Mouse (Mus musculus) liver, adult 2 months (tissue): ENCODE results near the gene Pcdh17.

Experiments
- CTCF ChIP-seq: fragments of 200-500 bp; IDR thresholded peaks from 2 replicates; pipeline ENCODE4 v1.5.1; 2011; ENCODE audit warnings: low read depth, low read length, control low read depth
- POLR2A ChIP-seq: fragments of 200-500 bp; IDR thresholded peaks from 2 replicates; pipeline ENCODE4 v1.6.1; 2011; ENCODE audit warnings: low read length, control low read depth; ENCODE audit not compliant: insufficient read depth; ENCODE audit errors: extremely low read depth

DNA sequence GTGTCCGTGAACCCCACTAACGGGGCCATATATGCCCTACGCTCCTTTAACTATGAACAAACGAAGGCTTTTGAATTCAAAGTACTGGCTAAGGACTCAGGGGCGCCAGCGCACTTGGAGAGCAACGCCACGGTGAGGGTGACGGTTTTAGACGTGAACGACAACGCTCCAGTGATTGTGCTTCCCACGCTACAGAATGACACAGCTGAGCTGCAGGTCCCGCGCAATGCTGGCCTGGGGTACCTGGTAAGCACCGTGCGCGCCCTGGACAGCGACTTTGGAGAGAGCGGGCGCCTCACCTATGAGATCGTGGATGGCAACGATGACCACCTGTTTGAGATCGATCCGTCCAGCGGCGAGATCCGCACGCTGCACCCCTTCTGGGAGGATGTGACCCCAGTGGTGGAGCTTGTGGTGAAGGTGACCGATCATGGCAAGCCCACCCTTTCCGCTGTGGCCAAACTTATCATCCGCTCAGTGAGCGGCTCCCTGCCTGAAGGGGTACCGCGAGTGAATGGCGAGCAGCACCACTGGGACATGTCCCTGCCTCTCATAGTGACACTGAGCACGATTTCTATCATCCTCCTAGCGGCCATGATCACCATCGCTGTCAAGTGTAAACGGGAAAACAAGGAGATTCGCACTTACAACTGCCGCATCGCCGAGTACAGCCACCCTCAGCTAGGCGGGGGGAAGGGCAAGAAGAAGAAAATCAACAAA, 4.5 kb downstream of the Pcdh17 start:
- TF ChIP-seq POLR2A (no peak), CTCF (no peak)
